Mouse (Mus musculus) adrenal gland, adult 2 months (tissue): ENCODE data around the gene Gzmm. TPM values are rescaled to one million over a fixed set of nuclear protein-coding genes. Genes with fewer than 3 reads are reported as not detected.
"Not testable (repeated sequence)": the region's sequence is repeated elsewhere in the genome, so short reads cannot be mapped to it uniquely, and the experiment has no call there.

Source experiments
- DNase-seq: peaks from one replicate; pipeline ENCODE4 v3.0.0; 2021
- polyA plus RNA-seq: library from polyadenylated mRNA; depleted of rRNA; stranded (reverse); fragments of >200 nt; gene quantifications from 2 replicates; pipeline ENCODE4 v1.2.3, GENCODE M21; 2012
- total RNA-seq, 2 experiments: library from RNA; stranded (reverse); gene quantifications; 2 replicates each; pipeline ENCODE4 v1.2.3; 2021

Gene Gzmm
- total and polyA plus RNA-seq, 3 experiments, result 0.55 to 2.2 (median 1.0) TPM

DNA sequence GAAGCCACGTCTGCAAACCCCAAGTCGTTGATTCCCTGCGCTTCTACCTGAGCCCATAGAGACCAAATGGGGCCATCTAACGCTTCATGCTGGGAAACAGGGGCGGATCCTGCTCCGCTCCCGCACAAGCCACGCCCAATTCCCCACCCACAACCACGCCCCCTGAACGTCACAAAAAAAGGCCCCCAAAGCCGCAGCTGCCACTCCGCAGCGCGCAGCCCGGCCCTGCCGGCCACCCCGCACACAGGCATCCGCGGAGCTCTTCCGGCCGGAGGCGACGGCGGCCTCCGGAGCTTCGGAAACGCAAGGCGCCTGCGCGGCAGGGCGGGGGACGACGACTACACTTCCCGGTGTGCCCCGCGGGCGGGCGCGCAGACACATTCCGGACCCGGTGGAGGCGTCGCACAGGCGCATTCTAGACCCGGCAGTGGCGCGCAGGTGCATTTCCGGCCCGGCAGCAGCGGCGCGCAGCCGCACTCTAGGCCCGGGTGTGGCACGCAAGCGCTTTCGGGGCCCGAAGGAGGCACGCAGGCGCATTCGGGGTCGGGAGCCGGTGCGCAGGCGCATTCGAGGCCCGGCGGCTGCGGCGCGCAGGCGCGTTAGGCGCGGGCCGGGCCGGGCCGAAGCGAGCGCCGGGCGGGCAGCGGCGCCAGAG lies 7.1 kb upstream of the Gzmm start, which contains the start of gene Cdc34:
Gene Cdc34 (plus strand): TSS at position 605 of the 655 bp plus-strand sequence.
- DNase-seq, result peak; percentile 100

DNA sequence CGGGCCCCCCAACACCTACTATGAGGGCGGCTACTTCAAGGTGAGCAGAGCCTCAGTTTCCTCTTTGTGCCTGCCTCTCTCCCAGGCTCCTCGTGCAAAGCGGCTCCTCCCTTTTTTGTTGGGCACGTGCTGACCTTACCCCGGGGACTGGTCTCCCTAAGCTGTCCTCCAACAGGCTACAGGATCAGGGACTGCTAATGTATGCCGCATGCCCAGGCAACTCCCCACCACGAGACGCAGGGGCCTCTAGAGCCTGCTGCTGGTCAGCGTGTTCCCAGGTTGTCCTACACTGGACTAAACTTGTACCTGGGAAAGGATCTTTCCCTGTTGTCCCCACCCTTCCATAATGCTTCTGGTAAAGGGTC lies 6.3 kb upstream of the Gzmm start:
- DNase-seq, result peak; percentile 54

DNA sequence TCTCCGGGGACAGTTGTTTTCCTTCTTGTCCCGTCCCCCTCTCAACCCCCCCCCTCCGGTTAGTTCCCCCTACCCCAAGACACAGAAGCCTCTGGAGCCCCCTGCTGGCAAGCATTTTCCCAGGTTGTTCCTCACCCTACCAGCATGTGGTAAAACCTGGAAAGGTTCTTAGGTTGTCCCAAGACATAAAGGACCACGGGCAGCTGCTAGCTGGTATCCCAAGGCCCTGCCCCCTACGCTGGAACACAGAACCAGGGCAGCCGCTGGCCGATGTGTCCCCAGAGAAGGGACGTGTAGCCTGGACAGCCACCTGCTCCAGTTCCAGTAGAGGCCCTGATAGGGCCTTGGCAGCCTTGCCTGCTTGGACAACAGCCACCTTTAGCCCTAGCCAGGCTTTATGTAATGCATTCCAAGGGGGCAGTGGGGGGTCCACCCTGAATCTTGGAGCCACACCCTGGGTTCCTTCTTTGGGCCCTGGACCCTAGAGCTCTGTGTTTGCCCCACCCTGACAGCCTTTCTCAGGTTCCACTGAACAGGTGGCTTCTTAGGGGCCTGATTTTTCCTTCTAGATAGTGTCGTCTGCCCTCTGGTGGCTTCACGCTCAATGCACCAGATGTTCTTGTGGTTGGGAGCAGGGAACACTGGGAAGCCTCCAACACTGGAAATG lies 5.8 kb upstream of the Gzmm start:
- peak; percentile 71 for DNase-seq

DNA sequence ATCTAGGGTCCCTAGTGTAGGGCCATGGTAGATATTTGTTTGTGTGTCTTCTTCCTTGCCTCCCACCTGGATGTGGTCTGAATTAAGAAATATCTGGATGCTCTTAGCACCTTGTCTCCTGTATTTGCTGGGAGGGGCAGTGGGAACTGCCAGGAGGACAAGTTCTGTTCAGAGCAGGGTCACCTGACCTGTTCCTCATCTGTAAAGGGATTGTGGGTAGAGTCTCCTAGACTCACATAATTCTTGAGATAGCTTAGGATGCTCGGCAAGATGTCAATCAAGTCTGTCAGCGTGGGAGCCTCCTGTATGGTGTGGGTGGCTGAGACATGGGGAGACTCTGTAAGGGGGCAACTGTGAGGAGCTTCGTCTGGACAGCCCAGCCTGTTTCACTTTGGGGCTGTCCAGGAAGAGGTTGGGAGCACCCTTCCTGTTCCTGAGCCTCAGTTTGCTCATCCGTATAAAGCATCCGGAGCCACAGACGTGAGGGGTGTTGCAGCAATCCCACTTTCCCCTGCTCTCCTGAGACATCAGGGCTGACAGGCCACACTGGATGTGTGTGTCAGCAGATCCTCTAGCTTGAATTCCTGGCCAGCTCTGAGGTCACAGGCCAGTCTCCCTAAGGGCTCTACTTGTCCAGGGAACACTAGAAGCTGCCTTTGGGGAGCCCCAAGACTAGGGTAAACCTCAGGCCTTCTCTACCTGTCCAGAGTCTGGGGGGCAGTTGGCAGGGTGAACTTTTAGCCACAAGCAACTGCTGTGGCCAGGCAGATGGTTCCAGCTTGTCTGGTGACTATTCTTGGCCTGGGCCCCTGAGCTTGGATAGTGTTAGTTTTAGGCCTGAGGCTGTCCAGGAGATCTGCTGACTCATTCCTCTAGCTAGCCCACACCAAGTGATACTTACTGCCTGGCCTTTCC lies 4.8 kb upstream of the Gzmm start:
- peak; percentile 70 for DNase-seq

DNA sequence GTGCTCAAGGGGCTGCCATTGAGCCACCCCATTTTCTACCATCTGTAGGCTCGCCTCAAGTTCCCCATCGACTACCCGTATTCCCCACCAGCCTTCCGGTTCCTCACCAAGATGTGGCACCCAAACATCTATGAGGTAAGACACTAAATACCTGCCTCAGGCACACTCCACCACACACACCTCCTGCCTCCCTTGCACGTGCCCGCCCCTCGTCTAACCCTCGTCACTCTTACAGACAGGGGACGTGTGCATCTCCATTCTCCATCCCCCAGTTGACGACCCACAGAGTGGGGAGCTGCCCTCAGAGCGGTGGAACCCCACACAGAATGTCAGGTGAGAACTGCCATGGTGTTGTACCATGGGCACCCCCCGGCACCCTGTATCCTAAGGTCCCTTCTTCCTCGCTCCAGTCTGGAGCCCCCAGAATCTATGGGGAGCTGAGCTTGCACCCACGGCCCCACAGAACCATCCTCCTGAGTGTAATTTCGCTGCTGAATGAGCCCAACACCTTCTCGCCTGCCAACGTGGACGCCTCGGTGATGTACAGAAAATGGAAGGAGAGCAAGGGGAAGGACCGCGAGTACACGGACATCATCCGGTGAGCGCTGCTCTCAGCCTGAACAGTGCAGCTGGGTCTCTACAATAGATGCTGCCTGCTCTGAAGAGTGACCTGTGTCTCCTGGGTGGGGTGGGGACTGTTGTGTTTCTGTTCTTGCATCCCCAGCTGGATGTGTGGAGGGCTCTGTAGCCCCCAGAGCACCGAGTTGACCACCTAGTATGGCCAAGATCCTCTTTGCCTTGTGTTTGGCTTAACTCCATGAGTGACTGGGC lies 3.8 kb upstream of the Gzmm start:
- no peak for DNase-seq

DNA sequence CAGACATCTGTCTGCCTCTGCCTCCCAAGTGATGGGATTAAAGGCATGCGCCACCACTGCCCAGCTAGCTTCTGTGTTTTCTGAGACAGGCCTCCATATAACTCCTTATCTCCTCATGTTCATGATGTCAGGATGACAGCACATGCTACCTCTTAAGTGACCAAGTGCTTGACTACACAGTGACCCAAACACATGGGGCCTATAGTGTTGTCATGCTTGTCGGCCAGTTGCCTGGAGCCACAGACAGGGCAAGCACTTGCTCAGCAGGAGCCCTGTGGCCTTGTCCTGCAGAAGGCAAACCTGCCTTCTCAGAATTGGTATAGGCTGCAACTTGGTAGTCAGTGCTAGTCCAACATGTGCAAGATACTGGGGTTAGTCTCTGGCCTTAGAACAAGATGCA lies 2.6 kb upstream of the Gzmm start:
- no peak for DNase-seq

DNA sequence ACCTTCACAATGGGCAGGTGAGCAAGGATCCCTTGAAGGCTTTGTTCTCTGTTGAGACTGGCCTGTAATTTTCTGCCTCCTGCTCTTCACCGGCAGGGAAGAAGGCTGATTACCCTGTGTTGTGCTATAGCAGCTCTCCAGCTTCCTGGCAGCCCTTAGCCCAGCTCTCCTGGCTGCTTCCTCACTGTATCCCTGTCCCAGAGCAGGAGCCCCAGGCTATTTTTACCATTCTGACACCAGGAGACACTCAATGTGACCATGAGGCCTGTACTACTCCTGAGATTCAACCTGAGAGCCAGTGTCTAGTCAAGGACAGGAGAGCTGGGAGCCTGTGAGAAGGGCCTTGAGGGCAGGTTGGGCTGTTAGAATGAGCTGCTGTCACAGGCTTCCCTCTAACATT lies 2.1 kb upstream of the Gzmm start:
- no peak for DNase-seq

DNA sequence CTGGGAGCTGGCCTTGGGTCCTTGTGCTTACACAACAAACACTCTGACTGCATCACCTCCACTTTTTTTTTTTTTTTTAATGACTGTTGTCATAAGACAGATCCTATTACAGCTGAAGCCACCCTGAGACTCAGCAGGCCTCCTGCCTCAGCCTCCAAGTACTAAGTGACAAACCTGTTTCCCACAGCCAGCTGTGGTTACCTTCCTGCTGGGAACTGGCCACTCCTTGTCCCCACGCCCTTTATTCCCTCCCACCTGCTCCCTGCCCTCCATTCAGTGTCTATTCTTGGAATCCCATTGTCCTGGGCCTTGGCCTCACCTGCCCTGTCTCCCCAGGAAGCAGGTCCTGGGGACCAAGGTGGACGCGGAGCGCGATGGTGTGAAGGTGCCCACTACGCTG lies 1.3 kb upstream of the Gzmm start:
- no peak for DNase-seq

DNA sequence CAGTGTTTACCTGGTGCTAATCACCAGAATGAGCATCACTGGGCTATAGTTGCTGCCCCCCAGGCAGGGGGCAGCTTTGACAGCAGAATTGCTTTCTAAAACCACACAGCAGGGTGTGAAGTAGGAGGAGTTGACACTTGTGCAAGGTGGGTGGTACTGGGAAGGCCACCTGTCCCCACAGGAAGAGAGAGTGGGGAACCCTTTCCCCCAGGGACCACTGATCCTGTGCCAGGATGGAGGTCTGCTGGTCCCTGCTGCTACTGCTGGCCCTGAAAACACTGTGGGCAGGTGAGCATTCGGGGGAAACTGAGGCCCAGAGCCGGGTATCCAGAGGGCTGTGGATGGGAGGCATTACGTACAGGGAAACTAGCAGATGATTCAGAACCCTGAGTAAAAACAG lies 358 bp downstream of the Gzmm start:
- DNase-seq, result no peak

DNA sequence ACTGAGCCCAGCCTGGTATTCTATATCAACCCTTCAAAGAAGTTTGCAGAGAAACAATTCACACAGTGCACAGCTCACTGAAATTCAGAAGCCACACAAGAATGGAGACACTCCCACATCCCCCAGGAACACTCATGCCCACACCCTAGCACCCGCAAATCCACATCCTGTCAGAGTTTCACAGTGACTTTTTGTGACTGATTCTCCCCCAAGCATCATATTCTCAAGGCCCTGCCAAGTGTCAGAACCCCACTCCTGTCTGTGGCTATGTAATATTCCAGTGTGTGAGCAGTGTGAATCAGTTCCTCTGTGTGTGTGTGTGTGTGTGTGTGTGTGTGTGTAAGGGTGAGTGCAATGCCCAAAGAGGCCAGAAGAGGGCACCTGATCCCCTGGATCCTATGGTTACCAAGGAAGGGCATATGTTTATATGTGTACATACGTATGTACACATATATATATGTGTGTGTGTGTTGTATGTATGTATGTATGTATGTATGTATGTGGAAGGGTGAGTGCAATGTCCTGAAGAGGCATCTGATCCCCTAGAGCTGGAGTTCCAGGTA lies 3.2 kb downstream of the Gzmm start:
- DNase-seq, result no peak

DNA sequence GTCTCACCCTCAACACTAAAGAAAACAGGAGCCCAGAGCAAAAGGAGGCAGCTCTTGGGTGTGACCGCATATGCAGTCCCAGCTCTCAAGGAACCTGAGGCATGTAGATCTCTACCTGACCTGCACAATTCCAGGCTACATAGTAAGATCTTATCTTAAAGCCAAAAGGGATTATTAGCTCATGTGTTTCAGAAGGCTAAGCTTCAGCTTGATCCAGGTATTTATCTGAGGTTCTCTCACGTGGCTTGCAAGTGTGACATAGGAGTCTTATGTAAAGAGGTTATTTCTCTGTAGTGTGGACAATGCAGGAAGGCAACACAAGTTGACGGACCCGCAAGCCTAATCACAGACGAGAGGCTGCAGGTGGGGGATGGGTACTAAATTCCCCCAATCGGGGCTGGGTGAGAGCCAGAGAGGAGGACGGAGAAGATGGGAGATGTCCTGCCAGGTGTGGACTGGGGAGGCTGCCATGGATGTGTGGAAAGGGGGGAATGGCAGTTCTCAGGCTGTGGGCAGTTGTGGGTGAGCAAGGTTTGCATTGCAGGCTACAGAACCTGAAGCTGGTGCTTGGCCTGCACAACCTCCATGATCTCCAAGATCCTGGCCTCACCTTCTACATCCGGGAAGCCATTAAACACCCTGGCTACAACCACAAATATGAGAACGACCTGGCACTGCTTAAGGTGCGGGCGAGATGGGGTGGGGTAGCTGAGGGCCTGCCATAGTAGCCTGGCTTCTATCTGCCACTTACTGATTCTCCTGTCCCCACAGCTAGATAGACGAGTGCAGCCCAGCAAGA lies 5.0 kb downstream of the Gzmm start:
- peak; percentile 6 for DNase-seq

DNA sequence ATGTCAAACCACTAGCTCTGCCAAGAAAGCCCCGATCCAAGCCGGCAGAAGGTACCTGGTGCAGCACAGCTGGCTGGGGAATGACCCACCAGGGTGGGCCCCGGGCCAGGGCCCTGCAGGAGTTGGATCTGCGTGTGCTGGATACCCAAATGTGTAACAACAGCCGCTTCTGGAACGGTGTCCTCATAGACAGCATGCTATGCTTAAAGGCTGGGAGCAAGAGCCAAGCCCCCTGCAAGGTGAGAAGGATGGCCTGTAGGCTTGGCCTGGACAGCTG lies 5.5 kb downstream of the Gzmm start:
- no peak for DNase-seq

DNA sequence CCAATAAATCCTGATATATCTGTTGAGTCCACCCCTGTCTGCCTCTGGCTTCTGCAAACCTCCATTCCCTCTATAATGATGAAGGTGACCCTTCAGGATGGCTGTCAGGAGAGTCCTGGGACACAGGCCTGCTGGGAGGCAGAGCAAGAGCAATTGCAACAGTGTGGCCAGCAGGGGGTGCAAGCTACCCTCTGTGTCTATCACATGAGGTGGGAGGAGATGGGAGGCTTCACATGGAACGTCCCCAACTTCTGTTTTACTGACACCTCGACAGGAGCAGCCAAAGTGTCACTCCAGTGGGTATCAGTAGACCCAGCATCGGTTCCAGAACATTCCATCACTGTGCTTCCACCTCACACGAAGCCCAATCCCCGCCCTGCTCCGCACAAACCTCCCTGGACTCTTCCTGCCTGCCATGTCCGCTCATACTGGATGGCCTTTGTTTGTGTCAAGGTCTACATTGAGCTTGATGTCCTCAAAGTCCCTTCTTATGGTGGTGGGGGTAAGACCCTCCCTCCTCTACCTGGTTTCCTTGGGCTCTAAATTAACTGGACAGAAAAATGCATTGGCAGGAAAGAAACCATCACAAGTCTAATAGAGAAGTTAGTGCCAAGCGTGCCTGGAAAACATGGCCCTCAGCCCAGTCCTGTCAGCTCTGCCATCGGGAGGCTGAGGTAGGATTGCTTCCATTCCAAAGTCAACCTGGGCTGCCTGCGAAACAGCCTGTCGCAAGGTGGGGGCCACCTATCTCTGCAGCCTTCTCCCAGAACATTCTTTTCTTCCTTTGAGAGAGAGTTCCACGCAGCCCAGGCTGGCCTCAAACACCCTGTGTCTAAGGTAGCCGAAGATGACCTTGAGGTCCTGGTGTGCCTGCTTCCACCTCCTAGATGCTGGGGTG lies 6.7 kb downstream of the Gzmm start:
- DNase-seq, result peak; percentile 81

DNA sequence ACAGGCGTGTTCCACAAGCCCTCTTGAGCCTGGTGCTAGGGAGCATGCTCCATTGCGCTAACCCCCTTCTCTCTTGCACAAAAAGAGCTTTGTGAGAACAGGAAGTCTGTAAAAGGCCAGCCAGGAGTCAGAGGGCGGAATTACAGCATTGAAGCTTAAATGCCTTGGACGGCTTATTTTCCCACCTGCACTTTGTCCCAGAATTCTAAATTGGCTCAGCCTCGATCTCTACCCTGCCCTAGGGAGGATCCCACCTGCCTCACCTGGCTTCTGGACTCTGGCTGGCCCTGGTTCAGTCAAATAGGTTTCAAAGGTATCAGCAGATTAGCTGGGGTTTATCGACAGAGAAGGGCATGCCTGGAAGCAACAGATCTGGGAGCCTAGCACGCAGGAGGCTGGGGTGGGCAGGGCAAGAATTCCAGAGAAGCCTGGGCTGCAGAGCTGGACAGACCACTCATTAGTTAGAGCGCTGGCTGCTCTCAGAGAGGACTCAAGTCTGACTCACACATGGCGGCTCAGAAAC lies 7.4 kb downstream of the Gzmm start:
- no peak for DNase-seq

DNA sequence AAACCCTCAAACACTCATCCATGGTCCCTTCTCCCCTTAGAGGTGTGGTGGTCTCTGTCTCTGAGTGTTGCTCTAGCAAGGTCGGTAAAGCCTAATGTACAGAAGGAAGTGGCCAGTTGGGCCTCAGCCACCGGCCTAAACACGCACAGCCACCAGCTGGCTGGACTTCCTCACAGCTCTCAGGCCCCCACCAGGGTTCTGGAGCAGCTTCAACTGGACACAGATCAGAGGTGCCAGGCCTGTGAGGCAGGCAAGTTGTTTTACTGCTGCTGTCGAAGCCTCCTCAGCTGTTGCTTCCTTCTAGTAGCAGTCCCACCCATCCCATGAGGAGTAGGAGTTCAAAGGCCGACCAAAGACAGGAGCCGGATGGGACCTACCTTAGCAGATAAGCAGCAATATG lies 9.1 kb downstream of the Gzmm start:
- no peak for DNase-seq

DNA sequence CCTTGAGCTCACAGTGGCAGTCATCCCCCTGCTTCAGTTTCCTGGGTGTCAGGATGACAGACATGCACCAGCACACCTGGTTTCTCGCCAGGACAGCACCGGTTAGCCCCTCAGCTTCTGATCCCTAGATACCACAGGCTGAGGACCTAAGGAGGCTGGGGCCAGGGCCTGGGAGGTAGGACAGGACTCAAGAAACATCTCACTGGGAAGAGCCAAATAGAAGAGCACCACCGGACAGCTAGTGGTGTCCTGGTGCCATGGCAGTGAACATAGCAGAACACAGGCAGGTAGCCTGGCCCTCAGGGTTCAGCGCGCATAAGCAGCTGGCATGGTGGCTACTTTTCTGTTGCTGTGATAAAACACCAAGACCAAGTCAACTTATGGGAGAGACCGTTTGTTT lies 9.6 kb downstream of the Gzmm start:
- no peak for DNase-seq

DNA sequence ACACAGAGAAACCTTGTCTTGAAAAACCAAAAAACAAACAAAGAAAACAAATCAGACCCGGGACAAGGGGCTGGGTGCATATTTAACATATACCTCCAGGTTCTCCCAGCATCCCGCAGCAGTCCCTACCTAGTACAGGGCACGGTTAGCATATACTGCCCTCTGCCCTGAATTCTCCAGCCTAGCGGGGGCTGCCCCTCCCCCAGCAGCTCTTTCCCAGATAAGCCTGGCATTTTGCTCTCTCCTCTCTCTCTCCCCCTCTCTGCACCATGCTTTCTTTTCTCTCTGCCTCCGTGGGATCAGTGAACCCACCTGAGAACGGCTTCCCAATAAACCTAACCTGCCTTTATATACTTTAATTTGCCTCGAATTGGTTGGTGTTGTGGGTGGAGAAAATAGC lies 11.9 kb downstream of the Gzmm start:
- DNase-seq, result no peak

DNA sequence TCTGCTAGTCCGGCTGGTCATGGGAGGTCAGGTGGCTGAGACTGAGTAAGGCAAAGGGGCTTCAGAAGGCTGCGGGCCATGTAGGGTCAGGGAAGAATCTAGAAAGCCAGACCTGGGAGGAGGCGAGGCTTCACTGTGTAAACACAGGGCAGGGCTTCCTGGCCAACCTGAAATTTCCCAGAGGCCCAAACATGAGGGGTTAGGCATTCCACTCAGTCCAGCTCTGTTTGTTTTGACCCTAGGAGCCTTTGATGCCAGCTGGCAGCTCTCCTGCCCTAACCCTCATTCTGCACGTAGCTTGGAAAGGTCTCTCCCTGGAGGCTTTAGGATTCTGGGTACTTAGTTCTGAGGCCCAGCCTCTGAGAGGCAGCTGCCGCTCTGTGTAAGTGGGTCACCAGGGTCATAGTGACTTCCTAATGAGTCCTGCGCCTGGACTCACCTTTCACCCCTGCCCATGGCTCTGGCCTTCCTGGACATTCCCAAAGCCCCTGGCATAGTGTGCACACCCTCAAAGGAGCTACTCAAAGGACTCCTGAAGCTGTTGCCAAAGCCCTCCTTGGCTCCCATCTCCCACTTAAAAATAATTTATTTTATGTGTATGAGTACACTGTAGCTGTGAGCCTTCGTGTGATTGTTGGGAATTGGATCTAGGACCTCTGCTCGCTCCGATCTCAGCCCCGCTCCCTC lies 12.8 kb downstream of the Gzmm start:
- no peak for DNase-seq

DNA sequence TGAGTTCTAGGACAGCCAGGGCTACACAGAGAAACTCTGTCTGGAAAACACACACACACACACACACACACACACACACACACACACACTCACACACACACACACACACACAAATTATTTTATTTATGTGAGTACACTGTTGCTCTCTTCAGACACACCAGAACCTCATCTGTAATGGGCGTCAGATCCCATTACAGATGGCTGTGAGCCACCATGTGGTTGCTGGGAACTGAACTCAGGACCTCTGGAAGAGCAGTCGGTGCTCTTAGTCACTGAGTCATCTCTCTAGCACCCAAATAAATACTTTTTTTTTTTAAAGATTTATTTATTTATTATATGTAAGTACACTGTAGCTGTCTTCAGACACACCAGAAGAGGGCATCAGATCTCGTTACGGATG lies 14.2 kb downstream of the Gzmm start:
- not testable (repeated sequence) for DNase-seq
